7 mouse cellular contexts compared by ENCODE assay signal in the genomic region with DNA sequence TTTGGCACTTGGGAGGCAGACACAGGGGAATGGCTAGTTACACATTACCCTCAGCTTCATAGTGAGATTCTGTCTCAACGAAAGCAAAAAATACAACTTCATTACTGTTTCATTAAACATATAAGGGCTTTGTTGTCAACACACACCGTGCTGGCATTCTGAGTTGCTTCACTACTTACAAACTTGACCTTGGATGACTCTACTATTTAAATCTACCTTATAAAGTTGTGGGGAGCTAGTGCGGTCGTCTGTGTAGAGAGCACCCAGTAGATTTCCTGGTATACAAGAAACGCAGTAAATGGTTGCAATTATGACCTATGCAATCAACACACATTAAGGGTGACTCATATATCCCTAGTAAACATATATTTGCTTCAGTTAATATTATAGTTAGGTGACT. TPM values are rescaled to one million over a fixed set of nuclear protein-coding genes. Genes with fewer than 3 reads are reported as not detected.
A peak's percentile ranks its signal among the peaks of the same experiment; 100 is the strongest.
DNase-seq lines count a peak whose midpoint lies in the region; ATAC-seq and TF ChIP-seq lines count a peak whose summit lies in the region.

No protein-coding gene starts in this region.

- 30% methylated on average over 5 of the region's 5 CpGs for WGBS in lung, embryonic 14.5 days
- 30% methylated on average over 5 of the region's 5 CpGs for WGBS in embryonic facial prominence, embryonic 13.5 days
- WGBS in neural tube, embryonic 12.5 days: 26% methylated on average over 5 of the region's 5 CpGs

- peaks cover 6% of the 10 kb centered on the region for H3K4me1 ChIP-seq in lung, embryonic 14.5 days (ENCODE audit: insufficient read depth)
- H3K4me1 ChIP-seq in embryonic facial prominence, embryonic 13.5 days: peaks cover 18% of the 10 kb centered on the region
- peaks cover 6% of the 10 kb centered on the region for H3K4me1 ChIP-seq in neural tube, embryonic 12.5 days

- peak; percentile 32 for DNase-seq in lung, embryonic 14.5 days
- DNase-seq in lung, postnatal 25 days (ENCODE audit: low spot score): no peak
- peak; percentile 60 for DNase-seq in induced T-regulatory cell, adult 2 months (ENCODE audit: low read depth)
- DNase-seq in yolk sac, embryonic 10.5 days (ENCODE audit: low spot score): no peak
- DNase-seq in urinary bladder, adult 18-20 months (ENCODE audit: low spot score in 2 of 2): no peak

- H3K36me3 ChIP-seq in lung, embryonic 14.5 days (ENCODE audit: insufficient read depth): no peaks in the 10 kb centered on the region
- no peaks in the 10 kb centered on the region for H3K36me3 ChIP-seq in embryonic facial prominence, embryonic 13.5 days
- no peaks in the 10 kb centered on the region for H3K36me3 ChIP-seq in neural tube, embryonic 12.5 days

- no peak for ATAC-seq in lung, embryonic 14.5 days (ENCODE audit: insufficient read depth)
- no peak for ATAC-seq in embryonic facial prominence, embryonic 13.5 days (ENCODE audit: insufficient number of reproducible peaks, insufficient read depth, low FRiP score, low TSS enrichment, low read depth)
- ATAC-seq in neural tube, embryonic 12.5 days (ENCODE audit: low FRiP score, low read depth): peak; percentile 5; the same call in 1 of the 2 replicates

- no peak for TF ChIP-seq CTCF in lung, embryonic 14.5 days (IDR thresholded peaks at IDR 0.05; ENCODE audit: low read depth)

- H3K4me3 ChIP-seq in lung, embryonic 14.5 days (ENCODE audit: low read depth, low read length): peak overlapping the region; percentile 99
- H3K4me3 ChIP-seq in embryonic facial prominence, embryonic 13.5 days: peak overlapping the region; percentile 99
- H3K4me3 ChIP-seq in neural tube, embryonic 12.5 days: peak overlapping the region; percentile 99

- no peaks in the 10 kb centered on the region for H3K9me3 ChIP-seq in lung, embryonic 14.5 days (ENCODE audit: low read depth, low read length)
- H3K9me3 ChIP-seq in embryonic facial prominence, embryonic 13.5 days: no peaks in the 10 kb centered on the region
- H3K9me3 ChIP-seq in neural tube, embryonic 12.5 days: no peaks in the 10 kb centered on the region

- peak overlapping the region; percentile 38 for H3K9ac ChIP-seq in lung, embryonic 14.5 days
- peak overlapping the region; percentile 97 for H3K9ac ChIP-seq in embryonic facial prominence, embryonic 13.5 days
- peak overlapping the region; percentile 50 for H3K9ac ChIP-seq in neural tube, embryonic 12.5 days

- H3K27me3 ChIP-seq in lung, embryonic 14.5 days (ENCODE audit: insufficient read depth, low read length): no peaks in the 10 kb centered on the region
- H3K27me3 ChIP-seq in embryonic facial prominence, embryonic 13.5 days: no peaks in the 10 kb centered on the region
- H3K27me3 ChIP-seq in neural tube, embryonic 12.5 days (replicated peaks): no peaks in the 10 kb centered on the region; the same call in 1 of the 2 replicates

- peak overlapping the region; percentile 60 for H3K4me2 ChIP-seq in lung, embryonic 14.5 days
- H3K4me2 ChIP-seq in embryonic facial prominence, embryonic 13.5 days: peak overlapping the region; percentile 72
- H3K4me2 ChIP-seq in neural tube, embryonic 12.5 days (replicated peaks): peak overlapping the region; percentile 74

- H3K27ac ChIP-seq in lung, embryonic 14.5 days (ENCODE audit: low read depth): peak overlapping the region; percentile 99
- peak overlapping the region; percentile 98; the same call in 1 of the 2 replicates for H3K27ac ChIP-seq in embryonic facial prominence, embryonic 13.5 days
- H3K27ac ChIP-seq in neural tube, embryonic 12.5 days: peak overlapping the region; percentile 8; the same call in 1 of the 2 replicates

RNA-seq across cellular contexts. Expression of gene Nup153, which starts 0.7 kb away (rescaled TPM):
- 42.3 and 42.8 TPM in 2 replicates for polyA plus RNA-seq in lung, embryonic 14.5 days (2014; fragmentation: Nextera tagmentation; extraction: Ambion mirVana)
- polyA plus RNA-seq in embryonic facial prominence, embryonic 13.5 days (2015; fragmentation: Nextera tagmentation; extraction: Ambion mirVana): 23.6 and 27.4 TPM in 2 replicates
- 31.3 and 39.3 TPM in 2 replicates for polyA plus RNA-seq in neural tube, embryonic 12.5 days (2016; fragmentation: Nextera tagmentation; extraction: Ambion mirVana)

RNA-seq across cellular contexts. Expression of gene Fam8a1, which starts 59.1 kb away (rescaled TPM):
- polyA plus RNA-seq in lung, embryonic 14.5 days (2014; fragmentation: Nextera tagmentation; extraction: Ambion mirVana): 7.9 and 8.7 TPM in 2 replicates
- 12.0 and 12.6 TPM in 2 replicates for polyA plus RNA-seq in embryonic facial prominence, embryonic 13.5 days (2015; fragmentation: Nextera tagmentation; extraction: Ambion mirVana)
- polyA plus RNA-seq in neural tube, embryonic 12.5 days (2016; fragmentation: Nextera tagmentation; extraction: Ambion mirVana): 21.4 and 22.0 TPM in 2 replicates

Comparison
In these comparisons a context has a peak if more than half of its experiments do, and no peak if none do; other contexts are left out.
1. DNase-seq: peak in lung, embryonic 14.5 days (single experiment) and induced T-regulatory cell, adult 2 months (single experiment); none in lung, postnatal 25 days (single experiment), yolk sac, embryonic 10.5 days (single experiment) and urinary bladder, adult 18-20 months (0 of 2).
2. H3K27ac ChIP-seq: peak in every context shown above with its lines; median percentile 99 in lung, embryonic 14.5 days; 98 in embryonic facial prominence, embryonic 13.5 days; 8 in neural tube, embryonic 12.5 days.
3. H3K9ac ChIP-seq: peak in every context shown above with its lines; median percentile 97 in embryonic facial prominence, embryonic 13.5 days; 50 in neural tube, embryonic 12.5 days; 38 in lung, embryonic 14.5 days.
4. Peak in every context shown above with its lines, with median percentiles within 50 percentile points of each other: H3K4me2 ChIP-seq and H3K4me3 ChIP-seq.